Mouse (Mus musculus) hindbrain, embryonic 15.5 days (tissue): ENCODE data around the gene Cpvl. TPM values are rescaled to one million over a fixed set of nuclear protein-coding genes. Genes with fewer than 3 reads are reported as not detected.

ENCODE experiments used
- ATAC-seq: fragments of 200-750 bp; cut with Nextera tagmentation; 2 replicates; pipeline ENCODE4 v1.8.0; 2017; ENCODE audit warnings: low read depth, moderate number of reproducible peaks, moderate TSS enrichment; ENCODE audit not compliant: low FRiP score
- H3K27ac ChIP-seq: fragments of 300-500 bp; sonication (generic); replicated peaks from 2 replicates; pipeline ENCODE4 v1.5.1; 2015; ENCODE audit warnings: mild to moderate bottlenecking, inconsistent platforms
- H3K27me3 ChIP-seq: fragments of 300-500 bp; sonication (generic); 2 replicates; pipeline ENCODE4 v1.6.1; 2015; ENCODE audit warnings: control low read depth, inconsistent platforms
- H3K36me3 ChIP-seq: fragments of 300-500 bp; sonication (generic); 2 replicates; pipeline ENCODE4 v1.6.1; 2015; ENCODE audit warnings: control low read depth, inconsistent platforms
- H3K4me1 ChIP-seq: fragments of 300-500 bp; sonication (generic); replicated peaks from 2 replicates; pipeline ENCODE4 v1.6.1; 2015; ENCODE audit warnings: control low read depth, inconsistent platforms
- H3K4me2 ChIP-seq: fragments of 300-500 bp; sonication (generic); 2 replicates; pipeline ENCODE4 v1.6.1; 2015; ENCODE audit warnings: moderate library complexity, mild to moderate bottlenecking, inconsistent platforms
- H3K4me3 ChIP-seq: fragments of 300-500 bp; sonication (generic); 2 replicates; pipeline ENCODE4 v1.5.1; 2015; ENCODE audit warnings: mild to moderate bottlenecking, inconsistent platforms
- H3K9ac ChIP-seq: fragments of 300-500 bp; sonication (generic); 2 replicates; pipeline ENCODE4 v1.6.1; 2015; ENCODE audit warnings: inconsistent platforms
- H3K9me3 ChIP-seq: fragments of 300-500 bp; sonication (generic); 2 replicates; pipeline ENCODE4 v1.6.1; 2016; ENCODE audit warnings: control low read depth, inconsistent platforms
- WGBS: fragments of 180-500 bp; shearing (Covaris S2); methylation state at CpG from one replicate; pipeline ENCODE4 v1.1.7; 2015; 5-methylcytosine and 5-hydroxymethylcytosine counted together
- polyA plus RNA-seq: library from polyadenylated mRNA; unstranded; fragments of >200 nt; fragmentation: Nextera tagmentation; extraction: Ambion mirVana; gene quantifications from 2 replicates; pipeline ENCODE4 v1.2.1, GENCODE M21; 2015

Gene Cpvl
- polyA plus RNA-seq, 1 experiment from 2014 or later: not detected

GRCm38 (mm10) chr6:53968550-53968949 lies 9.9 kb downstream of the Cpvl start:
- Histone ChIP-seq H3K4me1 (peaks cover 37% of the 10 kb centered on the region), H3K27me3 (no peaks in the 10 kb centered on the region), H3K4me2 (no peak overlapping the region), H3K36me3 (no peaks in the 10 kb centered on the region), H3K9me3 (no peaks in the 10 kb centered on the region), H3K27ac (no peak overlapping the region), H3K4me3 (no peak overlapping the region), H3K9ac (no peak overlapping the region)
- 84% methylated on average over 6 of the region's 6 CpGs for WGBS
- no peak for ATAC-seq

- H3K27ac ChIP-seq: no peak overlapping the region
- no peaks in the 10 kb centered on the region for H3K27me3 ChIP-seq
- 47% methylated on average over 5 of the region's 5 CpGs for WGBS
Measured at GRCm38 (mm10) chr6:53966595-53966994, 11.9 kb downstream of the Cpvl start.

GRCm38 (mm10) chr6:53965900-53966299 lies 12.6 kb downstream of the Cpvl start:
- Histone ChIP-seq H3K4me2 (no peak overlapping the region), H3K9ac (no peak overlapping the region), H3K9me3 (no peaks in the 10 kb centered on the region), H3K27me3 (no peaks in the 10 kb centered on the region), H3K4me1 (peaks cover 22% of the 10 kb centered on the region), H3K27ac (no peak overlapping the region), H3K4me3 (no peak overlapping the region), H3K36me3 (no peaks in the 10 kb centered on the region)
- no peak for ATAC-seq
- 38% methylated on average over 5 of the region's 5 CpGs for WGBS

More at GRCm38 (mm10) chr6:53966595-53966994, 11.9 kb downstream of the Cpvl start:
- H3K4me2 ChIP-seq: no peak overlapping the region
- no peaks in the 10 kb centered on the region for H3K9me3 ChIP-seq
- H3K4me1 ChIP-seq: peaks cover 29% of the 10 kb centered on the region
- ATAC-seq: no peak
- no peaks in the 10 kb centered on the region for H3K36me3 ChIP-seq
- H3K9ac ChIP-seq: no peak overlapping the region
- no peak overlapping the region for H3K4me3 ChIP-seq

GRCm38 (mm10) chr6:53963906-53964496 lies 14.5 kb downstream of the Cpvl start:
- ATAC-seq: no peak
- H3K9ac ChIP-seq: no peak overlapping the region
- H3K27me3 ChIP-seq: no peaks in the 10 kb centered on the region
- 61% methylated on average over 5 of the region's 5 CpGs for WGBS
- no peak overlapping the region for H3K4me3 ChIP-seq
- no peak overlapping the region for H3K27ac ChIP-seq
- H3K36me3 ChIP-seq: no peaks in the 10 kb centered on the region
- no peak overlapping the region for H3K4me2 ChIP-seq
- no peaks in the 10 kb centered on the region for H3K9me3 ChIP-seq
- peaks cover 17% of the 10 kb centered on the region for H3K4me1 ChIP-seq

- no peak for ATAC-seq
- 73% methylated on average over 1 of the region's 1 CpGs for WGBS
Measured at GRCm38 (mm10) chr6:53962006-53962405, 16.5 kb downstream of the Cpvl start.

GRCm38 (mm10) chr6:53959826-53960225 lies 18.6 kb downstream of the Cpvl start:
- Histone ChIP-seq H3K9ac (no peak overlapping the region), H3K4me3 (no peak overlapping the region), H3K4me2 (no peak overlapping the region), H3K9me3 (no peaks in the 10 kb centered on the region), H3K27ac (no peak overlapping the region), H3K4me1 (0 out of 2 replicates have a peak, but pooled peaks cover 6% of the 10 kb centered on the region), H3K36me3 (no peaks in the 10 kb centered on the region), H3K27me3 (no peaks in the 10 kb centered on the region)
- no peak for ATAC-seq
- 65% methylated on average over 3 of the region's 3 CpGs for WGBS

More at GRCm38 (mm10) chr6:53962006-53962405, 16.5 kb downstream of the Cpvl start:
- H3K4me3 ChIP-seq: no peak overlapping the region
- no peaks in the 10 kb centered on the region for H3K9me3 ChIP-seq
- no peaks in the 10 kb centered on the region for H3K27me3 ChIP-seq
- peaks cover 15% of the 10 kb centered on the region; the same call in 1 of the 2 replicates for H3K4me1 ChIP-seq
- H3K4me2 ChIP-seq: no peak overlapping the region
- no peak overlapping the region for H3K27ac ChIP-seq
- no peaks in the 10 kb centered on the region for H3K36me3 ChIP-seq
- H3K9ac ChIP-seq: no peak overlapping the region

- WGBS: 9% methylated on average over 7 of the region's 7 CpGs
- Histone ChIP-seq H3K27me3 (no peaks in the 10 kb centered on the region), H3K36me3 (no peaks in the 10 kb centered on the region), H3K9me3 (no peaks in the 10 kb centered on the region), H3K9ac (no peak overlapping the region), H3K27ac (no peak overlapping the region), H3K4me1 (0 out of 2 replicates have a peak, but pooled peaks cover 4% of the 10 kb centered on the region), H3K4me3 (no peak overlapping the region), H3K4me2 (peak overlapping the region; percentile 27)
- peak; percentile 40; the same call in 1 of the 2 replicates for ATAC-seq
Measured at GRCm38 (mm10) chr6:53958321-53958720, 20.1 kb downstream of the Cpvl start.

GRCm38 (mm10) chr6:53956513-53956912 lies 22.0 kb downstream of the Cpvl start:
- Histone ChIP-seq H3K27ac (no peak overlapping the region), H3K9me3 (no peaks in the 10 kb centered on the region), H3K27me3 (no peaks in the 10 kb centered on the region), H3K4me1 (0 out of 2 replicates have a peak, but pooled peaks cover 4% of the 10 kb centered on the region), H3K36me3 (no peaks in the 10 kb centered on the region), H3K9ac (no peak overlapping the region), H3K4me2 (no peak overlapping the region), H3K4me3 (no peak overlapping the region)
- ATAC-seq: no peak
- 77% methylated on average over 4 of the region's 4 CpGs for WGBS

- H3K27me3 ChIP-seq: no peaks in the 10 kb centered on the region
- H3K27ac ChIP-seq: no peak overlapping the region
- H3K4me1 ChIP-seq: peaks cover 5% of the 10 kb centered on the region; the same call in 1 of the 2 replicates
- no peak overlapping the region for H3K4me2 ChIP-seq
- no peak overlapping the region for H3K4me3 ChIP-seq
- WGBS: 74% methylated on average over 2 of the region's 2 CpGs
- no peaks in the 10 kb centered on the region for H3K36me3 ChIP-seq
- H3K9ac ChIP-seq: no peak overlapping the region
- no peaks in the 10 kb centered on the region for H3K9me3 ChIP-seq
- no peak for ATAC-seq
Measured at GRCm38 (mm10) chr6:53955846-53956245, 22.6 kb downstream of the Cpvl start.

- no peaks in the 10 kb centered on the region for H3K27me3 ChIP-seq
Measured at GRCm38 (mm10) chr6:53955271-53955670, 23.2 kb downstream of the Cpvl start.

GRCm38 (mm10) chr6:53954106-53954505 lies 24.4 kb downstream of the Cpvl start:
- Histone ChIP-seq H3K4me2 (no peak overlapping the region), H3K27ac (no peak overlapping the region), H3K4me3 (no peak overlapping the region), H3K36me3 (no peaks in the 10 kb centered on the region), H3K9ac (no peak overlapping the region), H3K27me3 (no peaks in the 10 kb centered on the region), H3K4me1 (peaks cover 10% of the 10 kb centered on the region; the same call in 1 of the 2 replicates), H3K9me3 (no peaks in the 10 kb centered on the region)
- ATAC-seq: no peak
- WGBS: 53% methylated on average over 5 of the region's 5 CpGs

More at GRCm38 (mm10) chr6:53955271-53955670, 23.2 kb downstream of the Cpvl start:
- peaks cover 10% of the 10 kb centered on the region; the same call in 1 of the 2 replicates for H3K4me1 ChIP-seq
- WGBS: 80% methylated on average over 6 of the region's 6 CpGs
- no peaks in the 10 kb centered on the region for H3K36me3 ChIP-seq
- H3K9ac ChIP-seq: no peak overlapping the region
- no peak overlapping the region for H3K4me2 ChIP-seq
- no peak overlapping the region for H3K4me3 ChIP-seq
- H3K27ac ChIP-seq: no peak overlapping the region
- ATAC-seq: no peak
- H3K9me3 ChIP-seq: no peaks in the 10 kb centered on the region

- H3K4me2 ChIP-seq: no peak overlapping the region
- ATAC-seq: no peak
- H3K4me1 ChIP-seq: peaks cover 10% of the 10 kb centered on the region; the same call in 1 of the 2 replicates
- H3K27ac ChIP-seq: no peak overlapping the region
- H3K27me3 ChIP-seq: no peaks in the 10 kb centered on the region
- 80% methylated on average over 6 of the region's 6 CpGs for WGBS
- no peak overlapping the region for H3K9ac ChIP-seq
- H3K36me3 ChIP-seq: no peaks in the 10 kb centered on the region
- no peaks in the 10 kb centered on the region for H3K9me3 ChIP-seq
- H3K4me3 ChIP-seq: no peak overlapping the region
Measured at GRCm38 (mm10) chr6:53953348-53953747, 25.1 kb downstream of the Cpvl start.
